Mouse (Mus musculus): Measurements from ENCODE around the gene Adra2b. TPM values are rescaled to one million over a fixed set of nuclear protein-coding genes. Genes with fewer than 3 reads are reported as not detected.

The Adra2b gene
- total RNA-seq, 2 experiments from 2014 or later, result not detected

DNA sequence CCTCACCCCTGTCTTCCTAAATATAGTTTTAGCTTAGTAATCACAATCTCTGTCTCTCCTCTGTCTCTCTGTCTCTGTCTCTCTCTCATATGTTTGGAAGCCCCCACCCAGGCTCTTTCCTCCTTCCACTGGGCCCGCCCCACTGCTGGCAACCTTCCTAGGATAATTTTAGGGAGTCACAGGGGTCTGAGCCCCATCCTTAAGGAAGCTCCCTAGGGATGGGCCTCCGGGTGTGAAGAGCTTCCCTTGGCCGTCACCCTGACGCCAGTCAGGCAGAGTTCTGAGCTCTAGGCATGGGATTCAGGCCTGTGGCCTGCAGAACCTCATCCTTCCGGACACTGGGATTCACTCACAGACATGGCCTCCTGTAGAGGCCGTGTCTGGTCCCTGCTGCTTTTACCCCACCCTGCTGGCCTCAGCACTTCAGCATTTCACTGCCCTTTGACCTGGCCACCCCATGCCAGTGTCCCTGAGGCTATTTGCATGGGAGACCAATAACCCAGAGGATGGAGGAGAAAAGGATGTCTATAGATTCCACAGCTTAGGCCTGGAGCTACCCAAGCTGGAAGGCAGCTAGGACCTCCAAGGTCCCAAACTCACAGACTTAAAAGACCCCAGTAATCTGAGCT, 13.5 kb downstream of the Adra2b start:
- ATAC-seq (replicated peaks; ENCODE audit: low FRiP score, low TSS enrichment, poor library complexity, severe bottlenecking), result no peak

- no peak for ATAC-seq (replicated peaks; ENCODE audit: low FRiP score, low TSS enrichment, poor library complexity, severe bottlenecking)
These were observed 15.1 kb downstream of the Adra2b start for GRCm38 (mm10) chr2:127377942-127378610.

GRCm38 (mm10) chr2:127378611-127378990, 15.6 kb downstream of the Adra2b start:
- ATAC-seq (replicated peaks; ENCODE audit: low FRiP score, low TSS enrichment, poor library complexity, severe bottlenecking), result no peak

DNA sequence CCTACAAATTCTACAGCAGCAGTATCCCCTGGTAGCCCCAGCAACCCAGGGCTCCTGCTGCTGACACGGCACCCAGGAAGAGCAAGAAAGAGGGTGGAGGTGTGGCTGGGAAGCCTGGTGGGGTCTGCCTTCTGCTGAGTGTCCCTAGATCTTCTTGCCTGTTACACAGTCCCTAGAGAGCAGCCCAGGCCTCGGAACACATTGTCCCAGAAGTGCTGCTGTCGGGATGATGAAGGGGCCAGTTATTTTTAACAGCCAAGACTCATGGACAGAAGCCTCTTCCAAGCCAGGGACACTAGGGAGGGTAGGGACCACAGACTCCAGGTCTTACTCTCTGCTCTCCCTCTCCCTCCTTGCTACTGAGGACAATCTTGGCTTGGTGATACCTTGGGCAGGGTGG, 16.2 kb downstream of the Adra2b start:
- no peak for ATAC-seq (replicated peaks; ENCODE audit: low FRiP score, low TSS enrichment, poor library complexity, severe bottlenecking)

DNA sequence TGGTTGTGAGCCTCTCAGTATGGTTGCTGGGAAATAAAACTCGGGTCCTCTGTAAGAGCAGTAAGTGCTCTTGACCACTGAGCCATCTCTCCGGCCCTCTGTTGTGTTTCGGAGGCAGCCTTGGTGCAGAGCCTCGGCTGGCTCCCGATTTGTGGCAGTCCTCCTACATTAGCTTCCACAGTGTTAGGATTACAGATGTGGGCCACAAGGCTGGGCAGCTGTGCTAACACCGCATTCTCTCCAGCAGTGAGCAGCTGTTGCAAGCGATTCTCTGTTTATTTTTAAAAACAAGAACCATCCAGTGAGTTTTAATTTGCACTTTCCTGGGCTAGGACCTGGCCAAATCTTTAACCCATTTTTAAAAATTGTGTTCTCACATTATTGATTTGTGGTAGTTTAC, 20.9 kb downstream of the Adra2b start:
- ATAC-seq (replicated peaks; ENCODE audit: low FRiP score, low TSS enrichment, poor library complexity, severe bottlenecking), result no peak

GRCm38 (mm10) chr2:127387521-127387920, 24.5 kb downstream of the Adra2b start:
- ATAC-seq (replicated peaks; ENCODE audit: low FRiP score, low TSS enrichment, poor library complexity, severe bottlenecking), result no peak

DNA sequence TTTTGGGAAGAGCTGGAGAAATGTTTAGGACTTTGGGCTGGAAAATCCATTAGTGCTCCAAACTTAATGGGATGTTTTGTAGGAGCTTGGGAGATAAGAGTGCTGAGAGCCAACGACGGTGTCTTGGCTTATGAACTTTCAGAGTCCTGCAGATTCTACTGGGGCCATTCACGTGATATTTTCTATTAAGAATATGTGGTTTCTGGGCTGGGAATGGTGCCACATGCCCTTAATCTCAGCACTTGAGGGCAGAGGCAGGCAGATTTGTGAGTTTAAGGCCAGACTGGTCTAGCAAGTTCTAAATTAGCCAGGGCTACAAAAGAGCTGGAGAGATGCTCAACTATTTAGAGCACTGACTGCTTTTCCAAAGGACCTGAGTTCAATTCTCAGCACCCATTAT, 27.3 kb downstream of the Adra2b start:
- no peak for ATAC-seq (replicated peaks; ENCODE audit: low FRiP score, low TSS enrichment, poor library complexity, severe bottlenecking)

DNA sequence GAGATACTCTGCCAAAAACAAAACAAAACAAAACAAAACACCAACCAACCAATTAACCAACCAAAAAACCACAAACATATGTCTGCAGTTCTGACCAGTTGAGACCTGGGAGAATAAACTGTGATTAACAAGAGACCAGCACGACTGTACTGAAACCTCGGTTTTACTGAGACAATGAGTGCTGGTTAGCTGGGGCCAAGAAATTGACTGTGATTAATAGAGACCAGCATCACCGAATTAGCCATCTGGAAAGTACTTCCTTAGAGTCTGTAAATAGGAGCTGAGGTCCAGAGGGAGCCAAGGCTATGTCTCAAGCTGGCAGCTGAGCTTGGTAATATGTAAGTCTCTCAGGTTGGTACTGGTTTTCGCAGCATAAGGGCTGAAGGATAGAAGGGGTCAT, 27.8 kb downstream of the Adra2b start:
- no peak for ATAC-seq (replicated peaks; ENCODE audit: low FRiP score, low TSS enrichment, poor library complexity, severe bottlenecking)

DNA sequence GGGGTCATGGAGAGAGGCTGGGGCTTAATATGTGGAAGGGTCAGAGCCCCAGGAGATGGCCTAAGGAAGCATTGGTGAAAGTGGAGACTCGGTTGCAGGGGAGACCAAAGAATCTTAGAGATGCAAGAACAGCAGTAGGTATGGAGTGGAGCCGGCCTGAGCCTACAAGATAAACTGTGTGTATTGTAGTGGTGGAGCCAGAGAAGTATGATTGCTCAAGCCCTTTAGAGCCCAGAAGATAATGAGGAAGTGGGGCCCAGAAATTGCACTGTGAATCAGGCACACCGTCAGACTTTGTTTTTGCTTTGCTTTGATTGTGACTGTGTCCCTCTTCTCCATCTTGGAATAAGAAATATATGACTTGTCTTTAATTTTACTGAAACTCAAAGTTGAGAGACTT, 28.3 kb downstream of the Adra2b start:
- ATAC-seq (replicated peaks; ENCODE audit: low FRiP score, low TSS enrichment, poor library complexity, severe bottlenecking), result no peak

DNA sequence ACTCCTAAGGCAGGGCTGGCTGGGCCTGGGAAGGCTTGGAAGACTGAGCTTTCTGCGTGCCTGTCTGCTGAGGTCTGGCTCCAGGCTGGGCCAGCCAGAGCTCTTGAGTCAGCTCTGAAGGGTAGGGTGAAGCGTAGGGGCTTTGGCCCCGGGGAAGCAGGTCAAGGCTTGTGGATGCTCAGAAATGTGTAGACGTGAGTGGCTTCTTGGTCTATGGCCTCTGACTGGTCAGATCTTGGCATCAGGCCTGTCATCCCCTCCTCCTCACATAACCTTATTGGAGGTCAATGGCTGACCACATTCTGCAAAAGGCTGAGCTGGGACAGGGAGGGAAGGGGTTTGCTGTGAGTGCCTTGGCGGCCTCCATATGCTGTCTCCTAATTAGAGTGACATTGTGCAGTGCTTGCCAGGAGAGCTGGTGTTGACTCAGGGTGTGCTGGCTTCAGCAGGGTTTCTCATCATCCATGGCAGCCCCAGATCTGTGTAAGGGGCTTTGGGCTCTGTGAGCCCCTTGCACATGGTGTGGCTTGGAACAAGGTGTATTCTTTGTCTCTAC, 31.7 kb downstream of the Adra2b start:
- ATAC-seq (replicated peaks; ENCODE audit: low FRiP score, low TSS enrichment, poor library complexity, severe bottlenecking), result 0 out of 2 replicates have a peak, but pooled peaks have one; percentile 14

DNA sequence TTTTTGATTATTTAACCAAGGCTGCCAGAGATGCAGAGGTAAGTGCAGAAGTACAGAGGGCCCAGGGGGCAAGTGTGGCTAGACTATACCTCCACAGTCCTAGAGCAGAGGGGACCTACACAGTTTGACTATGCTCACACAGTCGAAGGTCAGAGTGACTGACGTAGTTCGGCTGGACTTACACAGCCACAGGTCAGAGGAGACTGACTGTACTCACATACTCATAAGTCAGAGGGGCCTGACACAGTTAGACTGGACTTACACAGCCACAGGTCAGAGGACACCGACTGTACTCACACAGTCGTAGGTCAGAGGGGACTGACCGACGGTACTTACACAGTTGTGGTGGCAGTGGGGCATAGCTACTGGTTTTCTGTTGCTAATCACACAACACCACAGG, 35.7 kb downstream of the Adra2b start:
- ATAC-seq (replicated peaks; ENCODE audit: low FRiP score, low TSS enrichment, poor library complexity, severe bottlenecking), result no peak

DNA sequence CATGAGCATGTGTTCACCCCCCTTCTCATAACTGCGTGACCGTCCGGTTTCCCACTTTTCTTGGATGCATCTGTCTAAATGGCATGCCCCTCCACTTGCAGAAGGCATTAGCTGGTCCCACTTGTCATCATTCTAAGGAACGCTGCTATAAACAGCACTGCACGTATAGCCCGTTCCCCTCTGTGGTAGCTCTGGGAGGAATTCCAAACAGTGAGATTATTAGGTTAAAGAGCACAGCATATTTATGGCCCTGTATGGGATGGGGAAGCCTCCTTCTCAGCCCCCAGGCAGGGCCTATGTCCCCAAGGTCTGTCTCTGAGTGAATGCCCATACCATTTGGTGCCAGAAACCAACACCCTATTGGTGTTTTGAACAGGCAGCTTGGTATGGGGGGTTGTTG, 48.1 kb downstream of the Adra2b start:
- no peak for ATAC-seq (replicated peaks; ENCODE audit: low FRiP score, low TSS enrichment, poor library complexity, severe bottlenecking)

DNA sequence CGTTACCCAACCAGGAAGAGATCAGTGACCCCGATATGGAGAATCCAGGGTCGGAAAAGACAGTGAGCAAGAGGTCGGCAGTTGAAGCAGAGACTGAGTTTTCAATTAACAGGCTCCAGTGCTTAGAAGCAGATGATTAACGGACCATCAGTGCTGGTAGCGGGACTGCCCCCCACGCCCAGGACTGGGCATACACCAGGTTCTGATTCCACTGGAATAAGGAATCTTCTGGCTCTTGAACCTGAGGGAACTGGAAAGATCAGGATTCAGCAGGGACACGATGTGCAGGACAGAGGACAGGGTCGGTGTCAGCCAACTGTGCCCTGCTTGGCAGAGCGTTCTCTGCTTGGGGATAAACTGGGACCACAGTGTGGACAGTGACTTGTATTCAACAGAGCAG, 52.8 kb downstream of the Adra2b start:
- ATAC-seq (replicated peaks; ENCODE audit: low FRiP score, low TSS enrichment, poor library complexity, severe bottlenecking), result no peak

DNA sequence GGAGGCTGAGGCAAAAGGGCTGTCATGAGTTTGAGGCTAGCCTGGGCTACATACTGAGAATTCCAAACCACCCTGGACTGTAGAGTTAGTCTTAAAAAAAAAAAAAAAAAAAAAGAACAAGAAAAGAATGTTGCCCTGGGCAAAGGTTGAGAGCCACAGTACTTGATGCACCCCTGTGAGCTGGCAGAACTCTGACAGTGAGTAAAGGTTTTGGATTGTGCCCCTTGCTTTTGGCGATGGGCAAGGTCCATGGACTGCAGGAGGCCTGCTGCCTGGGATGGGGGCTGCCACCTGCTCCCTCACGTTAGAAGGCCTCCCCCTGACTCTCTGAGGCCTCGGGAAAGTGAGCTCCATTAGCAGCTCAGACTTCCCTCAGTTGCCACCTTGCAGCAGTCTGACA, 53.7 kb downstream of the Adra2b start:
- ATAC-seq (replicated peaks; ENCODE audit: low FRiP score, low TSS enrichment, poor library complexity, severe bottlenecking), result no peak

Other genes starting within 250 kb of the Adra2b start
- 44.7 and 65.6 TPM in 2 replicates for gene Ncaph, start 229.3 kb upstream of the Adra2b start, total RNA-seq (2014; fragmentation: Nextera tagmentation)
- 55.8 and 57.3 TPM in 2 replicates for gene Ncaph, start 229.3 kb upstream of the Adra2b start, total RNA-seq (2017)
- gene Itpripl1, start 219.8 kb upstream of the Adra2b start, total RNA-seq (2014; fragmentation: Nextera tagmentation), result 17.9 and 23.4 TPM in 2 replicates
- gene Itpripl1, start 219.8 kb upstream of the Adra2b start, total RNA-seq (2017), result 15.8 and 24.0 TPM in 2 replicates
- 2.8 and 6.5 TPM in 2 replicates for gene 1810024B03Rik, start 154.9 kb upstream of the Adra2b start, total RNA-seq (2014; fragmentation: Nextera tagmentation)
- gene 1810024B03Rik, start 154.9 kb upstream of the Adra2b start, total RNA-seq (2017), result 1.6 and 2.6 TPM in 2 replicates
- gene Snrnp200, start 154.8 kb upstream of the Adra2b start, total RNA-seq (2014; fragmentation: Nextera tagmentation), result 99.4 and 122 TPM in 2 replicates
- gene Snrnp200, start 154.8 kb upstream of the Adra2b start, total RNA-seq (2017), result 202 and 255 TPM in 2 replicates
- gene Ciao1, start 115.4 kb upstream of the Adra2b start, total RNA-seq (2014; fragmentation: Nextera tagmentation), result 39.4 and 40.1 TPM in 2 replicates
- 19.0 and 45.1 TPM in 2 replicates for gene Ciao1, start 115.4 kb upstream of the Adra2b start, total RNA-seq (2017)
- 17.5 and 26.0 TPM in 2 replicates for gene Tmem127, start 115.3 kb upstream of the Adra2b start, total RNA-seq (2014; fragmentation: Nextera tagmentation)
- gene Tmem127, start 115.3 kb upstream of the Adra2b start, total RNA-seq (2017), result 38.7 and 39.5 TPM in 2 replicates
- gene Stard7, start 93.0 kb upstream of the Adra2b start, total RNA-seq (2014; fragmentation: Nextera tagmentation), result 97.7 and 109 TPM in 2 replicates
- gene Stard7, start 93.0 kb upstream of the Adra2b start, total RNA-seq (2017), result 130 and 141 TPM in 2 replicates
- 18.4 and 29.2 TPM in 2 replicates for gene Dusp2, start 27.0 kb upstream of the Adra2b start, total RNA-seq (2014; fragmentation: Nextera tagmentation)
- gene Dusp2, start 27.0 kb upstream of the Adra2b start, total RNA-seq (2017), result 33.5 and 35.8 TPM in 2 replicates
- gene Astl, start 24.6 kb upstream of the Adra2b start, total RNA-seq (2014; fragmentation: Nextera tagmentation), result 0.40 TPM in 1 of 2 replicates, not detected in the other
- not detected in 2 replicates for gene Astl, start 24.6 kb upstream of the Adra2b start, total RNA-seq (2017)
- gene Gpat2, start 62.0 kb downstream of the Adra2b start, total RNA-seq (2014; fragmentation: Nextera tagmentation), result not detected in 2 replicates
- not detected in 2 replicates for gene Gpat2, start 62.0 kb downstream of the Adra2b start, total RNA-seq (2017)
- gene Fahd2a, start 81.4 kb downstream of the Adra2b start, total RNA-seq (2014; fragmentation: Nextera tagmentation), result 17.8 and 18.9 TPM in 2 replicates
- 1.8 and 3.5 TPM in 2 replicates for gene Fahd2a, start 81.4 kb downstream of the Adra2b start, total RNA-seq (2017)
- not detected in 2 replicates for gene Kcnip3, start 158.9 kb downstream of the Adra2b start, total RNA-seq (2014; fragmentation: Nextera tagmentation)
- gene Kcnip3, start 158.9 kb downstream of the Adra2b start, total RNA-seq (2017), result 0.15 TPM in 1 of 2 replicates, not detected in the other
- not detected in 2 replicates for gene Prom2, start 178.3 kb downstream of the Adra2b start, total RNA-seq (2014; fragmentation: Nextera tagmentation)
- gene Prom2, start 178.3 kb downstream of the Adra2b start, total RNA-seq (2017), result not detected in 2 replicates
- 4.5 and 6.5 TPM in 2 replicates for gene Zfp661, start 223.9 kb downstream of the Adra2b start, total RNA-seq (2014; fragmentation: Nextera tagmentation)
- 4.5 and 6.2 TPM in 2 replicates for gene Zfp661, start 223.9 kb downstream of the Adra2b start, total RNA-seq (2017)
- gene Mrps5, start 224.0 kb downstream of the Adra2b start, total RNA-seq (2014; fragmentation: Nextera tagmentation), result 74.2 and 98.4 TPM in 2 replicates
- 164 and 215 TPM in 2 replicates for gene Mrps5, start 224.0 kb downstream of the Adra2b start, total RNA-seq (2017)

All from megakaryocyte-erythroid progenitor cell, adult 5-6 weeks (primary cell).